Mouse (Mus musculus): Measurements from ENCODE around the gene Sort1. TPM values are rescaled to one million over a fixed set of nuclear protein-coding genes. Genes with fewer than 3 reads are reported as not detected.

Sort1 gene
- total RNA-seq, 2 experiments from 2014 or later: 24.3 to 26.9 TPM

GRCm38 (mm10) chr3:108322136-108322535 lies 38.3 kb downstream of the Sort1 start:
- DNase-seq: no peak
- intact Hi-C loops (cut with DNase I): loop anchor here (5.0 kb wide), 1 partner anchor 35 kb away; no protein-coding TSS in a partner anchor

- intact Hi-C loops (cut with DNase I): loop anchor here (5.0 kb wide), 1 partner anchor 36 kb away; no protein-coding TSS in a partner anchor
- no peak for DNase-seq
These were observed 39.1 kb downstream of the Sort1 start for GRCm38 (mm10) chr3:108322962-108323361.

GRCm38 (mm10) chr3:108324837-108325236 lies 41.0 kb downstream of the Sort1 start:
- intact Hi-C loops (cut with DNase I): loop anchor here (5.0 kb wide), 1 partner anchor 38 kb away; no protein-coding TSS in a partner anchor
- DNase-seq: no peak

DNA sequence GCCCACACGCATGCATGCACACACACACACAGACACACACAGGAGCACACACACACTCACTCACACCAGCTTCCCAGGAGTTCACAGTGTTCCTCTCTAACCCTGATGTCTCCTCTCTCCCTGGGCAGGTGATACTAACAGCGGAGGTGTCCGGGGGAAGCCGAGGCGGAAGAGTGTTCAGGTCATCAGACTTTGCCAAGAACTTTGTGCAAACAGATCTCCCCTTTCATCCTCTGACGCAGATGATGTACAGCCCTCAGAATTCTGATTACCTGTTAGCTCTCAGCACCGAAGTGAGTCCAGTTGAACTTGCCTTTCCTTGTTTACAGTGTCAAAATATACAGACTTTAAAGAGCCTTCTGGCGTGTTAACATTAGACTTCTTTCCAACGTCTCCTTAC lies 41.6 kb downstream of the Sort1 start:
- no peak for DNase-seq
- intact Hi-C loops (cut with DNase I): no loop called here

DNA sequence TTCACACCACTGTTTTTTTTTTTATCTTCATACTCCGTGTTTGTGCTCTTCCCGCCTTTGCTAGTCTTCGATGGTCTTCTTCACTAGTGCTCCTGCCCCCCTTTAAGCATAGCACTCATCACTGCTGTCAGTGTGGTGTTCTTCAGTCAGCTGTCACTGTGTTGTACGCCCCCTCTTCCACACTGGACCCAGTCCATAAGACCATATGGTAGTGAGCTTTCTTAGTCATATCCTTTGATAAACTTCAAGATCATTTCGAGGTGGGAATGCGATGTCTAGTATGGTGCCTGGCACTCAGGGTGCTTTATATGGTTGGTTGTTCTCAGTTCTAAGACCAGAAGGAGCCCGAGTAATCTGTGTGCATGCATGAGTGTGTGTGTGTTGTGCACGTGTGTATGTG lies 43.4 kb downstream of the Sort1 start:
- intact Hi-C loops (cut with DNase I): no loop called here

GRCm38 (mm10) chr3:108327916-108328315 lies 44.0 kb downstream of the Sort1 start:
- DNase-seq: peak; percentile 63 to 69
- intact Hi-C loops (cut with DNase I): no loop called here

More for the DNA sequence above, 43.4 kb downstream of the Sort1 start:
- peak; percentile 41 to 51 for DNase-seq

GRCm38 (mm10) chr3:108328441-108328841 lies 44.6 kb downstream of the Sort1 start:
- intact Hi-C loops (cut with DNase I): no loop called here

GRCm38 (mm10) chr3:108330812-108331211 lies 46.9 kb downstream of the Sort1 start:
- intact Hi-C loops (cut with DNase I): no loop called here
- DNase-seq: no peak

More at GRCm38 (mm10) chr3:108328441-108328841, 44.6 kb downstream of the Sort1 start:
- DNase-seq: peak; percentile 77 to 79

DNA sequence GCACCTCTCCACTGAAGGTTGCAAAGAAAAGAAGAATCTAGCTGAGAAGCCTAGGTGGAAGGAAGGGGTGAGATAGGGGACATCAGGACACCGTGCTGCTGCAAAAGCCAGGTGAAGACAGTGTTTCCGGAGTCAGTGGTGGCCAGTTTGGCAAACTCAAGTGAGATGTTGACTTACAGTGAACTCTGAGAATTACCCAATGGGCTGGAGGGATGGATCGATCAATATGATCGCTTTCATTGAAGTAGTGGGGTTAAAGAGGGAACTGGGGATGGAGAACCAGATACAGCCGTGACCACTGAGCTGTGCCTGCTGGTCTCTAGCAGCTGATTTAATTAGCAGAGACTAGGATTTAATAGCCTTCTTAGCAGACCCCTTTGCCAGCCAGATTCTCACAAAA lies 53.0 kb downstream of the Sort1 start:
- no peak for DNase-seq
- intact Hi-C loops (cut with DNase I): no loop called here

- intact Hi-C loops (cut with DNase I): no loop called here
- no peak for DNase-seq
These were observed 57.2 kb downstream of the Sort1 start for GRCm38 (mm10) chr3:108341040-108341439.

DNA sequence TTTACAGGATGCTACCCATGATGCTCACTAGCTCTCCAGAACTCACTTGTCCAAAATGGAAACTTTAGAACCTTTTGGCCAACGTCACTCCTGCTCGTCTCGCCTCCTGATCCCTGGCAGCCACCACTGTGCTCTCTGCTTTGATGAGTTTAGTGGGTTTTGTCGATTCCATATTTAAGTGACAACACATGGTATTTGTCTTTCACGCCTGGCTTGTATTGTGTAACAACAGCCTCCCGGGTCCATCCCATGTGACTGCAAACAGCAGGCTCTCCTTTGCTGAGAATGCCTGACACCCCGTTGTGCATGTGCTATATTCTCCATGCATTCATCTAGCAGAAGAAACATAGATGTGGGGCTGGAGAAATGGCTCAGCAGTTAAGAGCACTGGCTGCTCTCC lies 58.3 kb downstream of the Sort1 start:
- intact Hi-C loops (cut with DNase I): no loop called here

DNA sequence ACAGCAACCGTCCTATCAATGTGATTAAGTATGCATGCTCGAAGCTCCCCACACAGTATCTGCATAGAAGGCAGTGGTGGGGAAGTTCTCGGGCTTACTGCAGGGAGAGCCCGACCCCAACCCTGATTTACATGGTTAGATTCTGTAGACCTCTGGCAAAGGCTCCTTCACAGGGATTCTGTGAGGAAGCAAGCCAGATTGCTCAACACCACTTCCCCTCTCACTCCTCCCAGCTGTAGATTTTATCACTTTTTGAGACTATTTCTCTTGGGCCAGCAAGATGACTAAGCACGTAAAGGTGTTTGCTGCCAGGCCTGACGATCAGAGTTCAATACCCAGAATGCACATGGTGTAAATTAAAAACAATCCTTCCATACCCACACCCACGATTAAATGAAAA lies 62.0 kb downstream of the Sort1 start:
- intact Hi-C loops (cut with DNase I): no loop called here

More for the DNA sequence above, 58.3 kb downstream of the Sort1 start:
- DNase-seq: no peak

GRCm38 (mm10) chr3:108348376-108348775 lies 64.5 kb downstream of the Sort1 start:
- DNase-seq: no peak
- intact Hi-C loops (cut with DNase I): no loop called here

More for the DNA sequence above, 62.0 kb downstream of the Sort1 start:
- DNase-seq: no peak

DNA sequence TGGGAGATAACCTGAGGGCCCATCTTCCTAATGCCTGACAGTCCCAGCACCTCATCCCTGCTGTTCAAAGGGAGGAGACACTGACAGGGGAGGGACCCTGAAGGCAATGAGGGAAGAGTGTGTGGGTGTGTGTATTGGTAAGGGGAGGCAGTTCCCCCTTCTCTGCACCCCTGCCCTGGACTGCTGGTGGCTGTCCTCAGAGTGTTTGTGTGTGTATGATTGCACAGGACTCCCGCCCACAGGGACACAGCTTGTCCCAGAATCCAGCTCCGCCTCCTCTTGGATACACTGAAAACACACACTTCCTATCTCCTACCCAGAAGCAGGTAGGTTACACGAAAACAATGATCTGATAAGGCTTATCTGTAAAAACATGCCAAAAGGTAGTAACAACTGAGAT lies 71.4 kb downstream of the Sort1 start:
- intact Hi-C loops (cut with DNase I): no loop called here

DNA sequence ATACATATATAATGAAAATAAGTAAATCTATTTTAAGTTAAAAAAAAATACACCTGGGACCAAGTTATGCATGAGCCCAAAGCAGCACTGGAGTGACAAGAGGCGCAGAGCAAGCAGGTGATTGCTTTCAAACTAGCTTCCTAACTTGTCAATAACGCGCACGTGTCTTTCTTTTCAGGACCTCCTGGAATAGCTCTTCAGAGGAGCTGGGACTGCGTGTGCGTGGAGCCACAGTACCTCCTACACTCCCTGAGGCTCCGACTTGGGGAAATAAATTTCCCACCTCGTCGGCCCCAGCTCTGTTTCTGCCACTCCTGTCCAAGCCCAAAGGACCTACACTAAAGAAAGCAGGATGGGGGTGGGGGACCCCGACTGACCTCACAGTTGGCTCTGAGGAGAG lies 73.2 kb downstream of the Sort1 start:
- no peak for DNase-seq
- intact Hi-C loops (cut with DNase I): no loop called here

More for the DNA sequence above, 71.4 kb downstream of the Sort1 start:
- DNase-seq: no peak

DNA sequence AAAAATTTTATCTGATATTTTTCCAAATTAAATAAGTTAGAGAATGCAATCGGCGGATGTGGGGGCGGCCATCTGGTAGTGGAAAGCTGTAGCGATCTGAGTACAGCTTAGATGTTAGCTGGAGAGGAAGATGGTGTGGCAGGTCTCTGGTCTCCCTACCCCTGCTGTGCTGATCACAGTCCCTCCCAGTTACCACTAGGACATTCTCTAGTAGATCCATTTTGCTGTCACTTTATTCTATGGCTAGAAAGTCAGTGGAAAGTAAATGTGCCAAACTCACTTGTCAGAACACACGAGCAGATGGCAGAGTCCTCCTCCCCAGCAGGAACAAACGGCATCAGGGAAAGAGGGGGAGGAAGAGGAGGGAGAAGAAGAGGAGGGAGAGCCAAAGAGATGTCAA lies 74.6 kb downstream of the Sort1 start:
- intact Hi-C loops (cut with DNase I): no loop called here

GRCm38 (mm10) chr3:108360894-108361293 lies 77.0 kb downstream of the Sort1 start:
- intact Hi-C loops (cut with DNase I): loop anchor here (5.0 kb wide), 1 partner anchor 49 kb away; no protein-coding TSS in a partner anchor
- DNase-seq: no peak

More for the DNA sequence above, 74.6 kb downstream of the Sort1 start:
- DNase-seq: no peak

- intact Hi-C loops (cut with DNase I): loop anchor here (5.0 kb wide), 1 partner anchor 51 kb away; no protein-coding TSS in a partner anchor
- peak; percentile 37 to 55 for DNase-seq
These were observed 79.7 kb downstream of the Sort1 start for GRCm38 (mm10) chr3:108363626-108364025.

DNA sequence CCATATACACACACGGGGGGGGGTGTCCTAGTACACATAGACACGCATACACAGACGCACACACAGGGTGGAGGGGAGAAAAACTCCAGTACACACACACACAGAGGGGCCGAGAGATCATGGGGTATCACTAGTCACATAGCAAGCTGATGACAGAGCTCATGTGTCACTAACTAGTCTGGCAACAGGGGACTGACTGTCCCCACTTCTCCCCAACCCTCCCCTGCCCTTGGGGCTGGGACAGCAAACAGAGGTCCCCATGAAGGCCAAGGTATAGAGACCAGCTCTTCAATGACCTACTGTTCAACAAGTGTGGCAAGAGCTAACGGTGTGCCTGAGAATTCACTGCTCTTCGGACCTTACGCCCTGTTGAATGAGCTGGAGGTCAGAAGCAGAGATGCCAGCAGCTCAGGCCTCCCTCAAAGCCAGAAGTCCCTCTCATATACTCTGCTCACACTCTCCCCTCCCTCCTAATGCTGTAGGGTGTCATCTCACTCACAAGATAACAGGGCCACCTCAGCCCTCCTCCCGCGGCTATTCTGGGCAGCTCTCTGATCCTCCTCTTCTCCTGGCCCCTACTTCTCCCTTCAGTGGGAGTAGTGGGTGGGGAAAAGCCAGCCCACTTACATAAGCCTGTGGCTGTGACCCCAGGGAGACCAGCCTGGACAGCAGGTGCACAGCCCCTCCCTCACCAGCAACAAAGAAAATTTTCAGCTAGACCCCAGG lies 80.6 kb downstream of the Sort1 start, which contains the start of gene Mybphl:
Mybphl (plus strand) TSS at position 642 of the 726 bp plus-strand sequence.
- peak in 1 of 2 experiments; percentile 32 for DNase-seq
- intact Hi-C loops (cut with DNase I): loop anchor here (5.0 kb wide), 1 partner anchor 52 kb away; no protein-coding TSS in a partner anchor

- intact Hi-C loops (cut with DNase I): no loop called here
- DNase-seq: no peak
These were observed 83.3 kb downstream of the Sort1 start for GRCm38 (mm10) chr3:108367173-108367572.

DNA sequence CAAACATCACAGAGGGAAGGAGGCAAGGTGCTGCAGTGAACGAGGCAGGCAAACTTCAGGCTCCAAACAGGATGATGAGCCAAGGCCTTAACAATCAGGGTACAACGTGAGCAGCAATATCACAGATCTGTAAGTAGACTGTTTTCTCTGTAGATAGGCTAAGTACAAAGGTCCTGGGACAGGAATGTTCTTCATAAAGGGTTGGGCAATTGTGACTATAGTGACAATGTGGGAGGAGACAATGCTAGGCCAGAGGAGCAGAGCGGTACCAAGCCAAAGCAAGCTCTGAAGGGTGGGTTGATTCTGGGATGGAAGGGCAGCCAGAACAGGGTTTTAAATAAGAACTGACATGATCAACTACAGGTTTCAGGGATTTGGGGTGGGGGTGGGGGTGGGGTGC lies 83.9 kb downstream of the Sort1 start:
- intact Hi-C loops (cut with DNase I): no loop called here
- no peak for DNase-seq

DNA sequence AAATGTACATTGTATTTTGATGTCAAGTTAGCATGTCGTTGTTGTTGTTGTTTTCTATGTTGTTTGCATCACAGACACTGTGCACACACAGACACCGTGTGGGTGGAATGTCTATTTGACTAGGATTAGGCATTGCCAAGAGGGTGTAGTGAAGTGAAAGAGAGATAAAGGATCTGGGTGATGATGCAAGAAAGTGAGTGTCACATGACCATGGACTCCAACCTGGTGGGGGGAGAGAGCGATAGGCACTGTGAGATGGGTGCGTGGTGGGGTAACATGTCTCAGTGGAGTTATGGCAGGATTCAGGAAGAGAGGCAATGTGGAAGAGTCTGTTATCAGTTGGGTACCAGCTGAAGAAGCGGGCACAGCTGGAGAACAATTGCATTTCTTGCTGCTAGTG lies 84.8 kb downstream of the Sort1 start:
- intact Hi-C loops (cut with DNase I): no loop called here
- no peak for DNase-seq
